Mouse (Mus musculus) stomach, embryonic 15.5 days (tissue): ENCODE results near the gene Zmynd11. TPM values are rescaled to one million over a fixed set of nuclear protein-coding genes. Genes with fewer than 3 reads are reported as not detected.

Experiments used
- ATAC-seq: fragments of 200-750 bp; cut with Nextera tagmentation; 2 replicates; pipeline ENCODE4 v1.8.0; 2017; ENCODE audit warnings: low read depth, moderate number of reproducible peaks, moderate TSS enrichment; ENCODE audit not compliant: insufficient read depth, low FRiP score
- H3K27ac ChIP-seq: fragments of 300-500 bp; sonication (generic); 2 replicates; pipeline ENCODE4 v1.5.1; 2015; ENCODE audit warnings: mild to moderate bottlenecking, inconsistent platforms
- H3K27me3 ChIP-seq: fragments of 300-500 bp; sonication (generic); replicated peaks from 2 replicates; pipeline ENCODE4 v1.6.1; 2015; ENCODE audit warnings: inconsistent platforms
- H3K36me3 ChIP-seq: fragments of 300-500 bp; sonication (generic); 2 replicates; pipeline ENCODE4 v1.6.1; 2015; ENCODE audit warnings: inconsistent platforms
- H3K4me1 ChIP-seq: fragments of 300-500 bp; sonication (generic); 2 replicates; pipeline ENCODE4 v1.6.1; 2015; ENCODE audit warnings: inconsistent platforms
- H3K4me2 ChIP-seq: fragments of 300-500 bp; sonication (generic); 2 replicates; pipeline ENCODE4 v1.6.1; 2015; ENCODE audit warnings: mild to moderate bottlenecking, inconsistent platforms
- H3K4me3 ChIP-seq: fragments of 300-500 bp; sonication (generic); replicated peaks from 2 replicates; pipeline ENCODE4 v1.5.1; 2015; ENCODE audit warnings: inconsistent platforms
- H3K9ac ChIP-seq: fragments of 300-500 bp; sonication (generic); 2 replicates; pipeline ENCODE4 v1.6.1; 2015; ENCODE audit warnings: inconsistent platforms
- H3K9me3 ChIP-seq: fragments of 300-500 bp; sonication (generic); 2 replicates; pipeline ENCODE4 v1.6.1; 2016; ENCODE audit warnings: inconsistent platforms
- WGBS: fragments of 180-500 bp; shearing (Covaris S2); methylation state at CpG from one replicate; pipeline ENCODE4 v1.1.7; 2015; 5-methylcytosine and 5-hydroxymethylcytosine counted together
- polyA plus RNA-seq: library from polyadenylated mRNA; unstranded; fragments of >200 nt; fragmentation: Nextera tagmentation; extraction: Ambion mirVana; gene quantifications from 2 replicates; pipeline ENCODE4 v1.2.1, GENCODE M21; 2015

Gene Zmynd11
- polyA plus RNA-seq, 1 experiment from 2014 or later, result 97.5 TPM

DNA sequence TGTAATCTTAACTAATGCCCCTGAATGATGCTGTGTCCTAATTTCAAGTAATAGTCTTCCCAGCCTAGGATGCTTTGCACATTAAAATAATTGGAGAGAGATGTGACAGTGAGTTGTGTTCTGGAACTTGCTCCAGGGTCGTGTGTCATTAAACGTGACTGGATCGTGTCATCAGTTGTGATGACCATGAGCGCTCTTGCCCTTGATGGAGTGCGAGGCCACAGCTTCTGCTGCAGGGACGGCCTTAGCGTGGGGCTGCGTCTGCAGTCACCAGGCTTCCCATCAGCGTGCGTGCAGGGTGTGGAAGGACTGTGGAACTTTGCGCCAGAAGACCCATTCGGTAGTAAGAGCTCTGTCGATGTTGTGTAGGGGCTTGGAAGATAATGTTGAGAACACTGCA, 116.4 kb downstream of the Zmynd11 start:
- H3K27me3 ChIP-seq, result no peaks in the 10 kb centered on the region
- no peak overlapping the region for H3K27ac ChIP-seq
- no peaks in the 10 kb centered on the region for H3K4me1 ChIP-seq
- H3K4me2 ChIP-seq, result no peak overlapping the region
- H3K9ac ChIP-seq, result no peak overlapping the region
- ATAC-seq, result no peak
- no peaks in the 10 kb centered on the region for H3K9me3 ChIP-seq
- 92% methylated on average over 13 of the region's 13 CpGs for WGBS
- no peak overlapping the region for H3K4me3 ChIP-seq
- no peaks in the 10 kb centered on the region for H3K36me3 ChIP-seq

DNA sequence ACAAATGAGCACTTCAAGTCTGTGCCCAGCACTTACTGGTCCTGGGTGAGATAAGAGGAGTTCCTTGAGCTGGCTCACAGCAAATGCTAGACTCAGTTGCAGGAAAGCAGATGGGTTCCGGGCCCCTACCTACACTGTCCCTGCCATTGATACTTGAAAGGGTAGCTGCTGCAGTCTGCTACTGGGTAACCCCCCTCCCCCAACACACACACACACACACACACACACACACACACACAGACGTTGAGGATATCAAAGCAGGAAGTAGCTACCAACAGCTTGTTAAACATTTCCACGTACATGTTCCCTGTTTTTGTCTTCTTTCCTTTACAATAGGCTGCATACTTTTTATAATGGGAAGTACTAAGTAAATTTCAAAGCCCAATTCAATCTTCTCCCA, 127.2 kb downstream of the Zmynd11 start:
- no peak overlapping the region for H3K9ac ChIP-seq
- no peaks in the 10 kb centered on the region for H3K36me3 ChIP-seq
- no peaks in the 10 kb centered on the region for H3K27me3 ChIP-seq
- H3K4me2 ChIP-seq, result no peak overlapping the region
- H3K9me3 ChIP-seq, result no peaks in the 10 kb centered on the region
- no peak for ATAC-seq
- H3K4me3 ChIP-seq, result no peak overlapping the region
- no peak overlapping the region for H3K27ac ChIP-seq
- H3K4me1 ChIP-seq, result no peaks in the 10 kb centered on the region
- WGBS, result 46% methylated on average over 3 of the region's 3 CpGs

DNA sequence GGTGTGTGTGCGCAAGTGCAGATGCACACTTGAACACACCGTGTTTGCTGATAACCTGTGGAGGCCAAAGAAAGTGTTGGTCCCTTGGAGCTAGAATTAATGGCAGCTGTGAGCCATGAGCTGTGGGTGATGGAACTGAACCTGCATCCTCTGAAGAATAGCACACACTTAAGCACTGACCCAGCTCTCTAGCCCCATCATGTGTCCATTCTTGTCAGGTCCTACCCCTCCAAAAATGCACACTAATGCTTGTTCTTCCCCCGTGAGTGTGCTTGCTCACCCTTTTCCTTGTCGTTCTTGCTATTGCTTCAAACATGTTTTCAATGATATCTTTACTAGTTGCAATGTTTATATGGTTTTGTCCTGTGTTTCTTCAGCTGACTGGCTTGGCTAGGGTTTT, 128.6 kb downstream of the Zmynd11 start:
- Histone ChIP-seq H3K4me3 (no peak overlapping the region), H3K27ac (no peak overlapping the region)

DNA sequence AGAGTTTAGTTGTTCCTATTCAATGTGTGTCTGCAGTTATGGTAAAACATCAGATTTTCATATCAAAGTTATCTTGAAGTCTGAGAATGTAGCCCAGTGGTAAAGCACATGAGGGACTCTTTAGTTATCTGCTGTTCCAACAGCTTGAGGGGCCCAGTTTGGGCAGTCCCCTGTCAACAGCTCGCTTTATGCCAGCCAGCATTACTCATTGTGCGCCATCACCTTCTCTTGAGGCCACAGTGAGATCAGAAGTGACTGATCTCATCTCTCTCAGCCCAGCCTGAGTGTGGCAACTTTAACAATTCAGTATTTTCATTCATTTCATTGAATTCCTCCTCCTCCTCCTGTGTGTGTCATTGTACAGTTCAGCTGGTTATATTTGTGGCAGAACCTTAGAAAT, 129.2 kb downstream of the Zmynd11 start:
- no peak overlapping the region for H3K9ac ChIP-seq
- H3K36me3 ChIP-seq, result no peaks in the 10 kb centered on the region
- no peak overlapping the region for H3K4me2 ChIP-seq
- H3K4me1 ChIP-seq, result no peaks in the 10 kb centered on the region
- no peaks in the 10 kb centered on the region for H3K27me3 ChIP-seq
- H3K4me3 ChIP-seq, result no peak overlapping the region
- ATAC-seq, result no peak
- no peaks in the 10 kb centered on the region for H3K9me3 ChIP-seq
- no peak overlapping the region for H3K27ac ChIP-seq
- WGBS, result 82% methylated on average over 2 of the region's 2 CpGs

More for the DNA sequence above, 128.6 kb downstream of the Zmynd11 start:
- Histone ChIP-seq H3K9me3 (no peaks in the 10 kb centered on the region), H3K4me2 (no peak overlapping the region), H3K27me3 (no peaks in the 10 kb centered on the region), H3K36me3 (no peaks in the 10 kb centered on the region), H3K4me1 (no peaks in the 10 kb centered on the region), H3K9ac (no peak overlapping the region)
- 55% methylated on average over 4 of the region's 4 CpGs for WGBS
- no peak for ATAC-seq
